Mouse (Mus musculus): ENCODE results near the gene Dazap2. TPM values are rescaled to one million over a fixed set of nuclear protein-coding genes. Genes with fewer than 3 reads are reported as not detected.
A peak's percentile ranks its signal among the peaks of the same experiment; 100 is the strongest.
"Not testable (repeated sequence)": the region's sequence is repeated elsewhere in the genome, so short reads cannot be mapped to it uniquely, and the experiment has no call there.

The Dazap2 gene
- total RNA-seq, 2 experiments from 2014 or later = 147 to 155 TPM

DNA sequence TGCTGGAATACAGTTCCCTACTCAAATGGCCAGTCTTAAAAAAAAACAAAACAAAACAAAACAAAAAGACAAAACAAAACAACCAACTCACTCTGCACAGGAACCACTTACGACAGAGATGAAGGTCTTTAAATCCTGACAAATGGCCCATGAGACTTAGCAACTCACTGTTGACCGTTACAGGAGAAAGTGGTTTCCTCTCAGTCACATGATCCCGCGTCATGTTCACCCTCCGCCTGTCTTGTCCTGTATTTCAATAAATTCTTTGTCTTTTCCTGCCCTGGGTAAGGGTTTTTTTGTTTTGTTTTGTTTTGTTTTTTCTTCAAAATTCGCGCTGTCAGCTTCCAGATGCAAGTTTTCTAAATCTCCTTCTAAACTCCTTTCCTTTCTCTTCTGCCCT is 3.2 kb upstream of the Dazap2 start:
- no peak for DNase-seq

DNA sequence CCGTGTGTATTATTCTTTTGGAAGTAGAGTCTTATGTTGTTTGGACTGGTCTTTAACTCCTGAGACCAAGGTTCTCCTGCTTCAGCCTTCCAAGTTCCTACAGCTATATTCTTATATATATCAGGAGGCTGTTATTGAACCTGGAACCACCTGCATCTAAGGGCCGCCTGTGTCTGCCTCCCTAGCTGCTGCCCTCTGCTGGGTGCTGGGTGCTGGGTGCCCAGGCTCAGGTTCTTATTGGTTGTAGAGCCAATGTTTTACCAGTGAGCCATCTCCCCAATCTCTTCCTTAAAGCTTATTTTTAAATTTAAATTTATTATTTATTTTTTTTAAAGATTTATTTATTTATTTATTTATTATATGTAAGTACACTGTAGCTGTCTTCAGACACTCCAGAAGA is 2.7 kb upstream of the Dazap2 start:
- DNase-seq = no peak

DNA sequence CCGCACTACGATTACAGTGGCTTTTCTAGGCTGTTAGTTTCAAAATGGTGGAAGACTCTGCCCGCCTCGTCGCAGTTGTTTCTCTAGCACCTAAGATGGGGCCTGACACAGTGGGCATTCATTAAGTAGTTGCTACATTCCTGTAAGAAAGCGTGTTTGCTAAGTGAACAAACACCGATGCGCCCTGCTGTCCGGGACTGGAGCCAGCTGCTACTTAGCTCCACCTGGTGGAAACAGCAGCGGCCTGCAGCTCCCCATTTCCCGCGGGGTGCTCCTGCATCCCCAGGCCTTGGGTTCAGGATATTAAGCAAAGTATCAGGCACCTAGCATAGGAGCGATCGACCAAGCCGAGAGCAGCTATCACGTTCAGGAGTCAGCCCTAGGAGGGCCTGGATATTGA is 1.6 kb upstream of the Dazap2 start:
- DNase-seq = peak; percentile 89

DNA sequence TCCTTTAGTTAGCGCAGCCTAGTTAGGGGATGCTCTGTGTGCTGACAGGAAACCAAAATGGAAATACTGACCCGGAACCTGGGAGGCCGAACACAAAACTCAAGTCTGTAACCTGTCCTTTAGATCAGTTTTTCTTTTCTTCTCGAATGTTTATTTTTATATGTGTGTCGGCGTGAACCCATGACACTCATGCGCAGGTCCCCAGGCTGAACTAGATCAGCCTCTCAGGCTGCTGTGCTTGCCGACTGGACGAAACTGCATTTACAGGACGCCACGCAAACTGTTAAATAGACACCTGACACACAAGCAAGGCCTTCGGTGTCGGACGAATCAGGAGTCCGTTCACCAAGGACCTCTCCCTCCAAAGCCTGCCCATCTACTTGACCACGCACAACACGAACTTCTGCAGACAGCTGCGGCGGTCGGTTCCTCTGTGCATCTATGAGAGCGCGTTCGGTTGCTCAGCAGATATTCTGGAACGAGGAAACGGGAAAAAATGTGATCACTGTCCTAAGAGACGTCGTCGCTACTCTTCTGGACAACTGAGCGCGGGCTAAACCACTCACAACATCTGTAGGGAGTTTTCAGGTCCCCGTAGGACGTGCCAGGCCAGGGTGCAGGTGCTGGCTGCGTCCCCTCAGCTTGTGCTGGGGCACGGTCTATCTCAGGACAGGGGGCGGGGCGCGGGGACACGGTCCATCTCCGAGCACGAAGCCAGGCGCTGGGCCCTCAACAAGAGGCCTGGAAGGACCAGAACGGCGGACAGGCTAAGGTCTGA is 742 bp upstream of the Dazap2 start:
- no peak for DNase-seq

DNA sequence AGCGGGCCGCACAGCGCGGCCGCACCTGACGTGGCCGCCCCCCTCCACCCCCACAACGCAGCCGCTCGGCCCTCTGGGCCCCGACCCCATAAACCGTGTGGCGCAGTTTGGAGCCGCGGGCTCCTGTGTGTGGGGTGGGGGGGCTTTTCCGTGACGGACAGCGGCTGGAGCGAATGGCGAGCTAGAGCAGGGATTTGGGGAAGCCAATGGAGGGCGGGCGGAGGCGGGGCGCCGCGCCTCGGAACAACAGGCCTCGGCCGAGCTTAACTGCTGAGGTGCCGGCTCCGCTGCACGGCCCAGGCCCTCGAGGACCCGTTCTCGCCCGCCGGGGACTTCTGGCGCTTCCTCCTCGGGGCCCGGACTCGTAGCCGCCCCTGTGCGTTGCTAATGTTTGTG is 674 bp downstream of the Dazap2 start:
- peak; percentile 96 for DNase-seq

DNA sequence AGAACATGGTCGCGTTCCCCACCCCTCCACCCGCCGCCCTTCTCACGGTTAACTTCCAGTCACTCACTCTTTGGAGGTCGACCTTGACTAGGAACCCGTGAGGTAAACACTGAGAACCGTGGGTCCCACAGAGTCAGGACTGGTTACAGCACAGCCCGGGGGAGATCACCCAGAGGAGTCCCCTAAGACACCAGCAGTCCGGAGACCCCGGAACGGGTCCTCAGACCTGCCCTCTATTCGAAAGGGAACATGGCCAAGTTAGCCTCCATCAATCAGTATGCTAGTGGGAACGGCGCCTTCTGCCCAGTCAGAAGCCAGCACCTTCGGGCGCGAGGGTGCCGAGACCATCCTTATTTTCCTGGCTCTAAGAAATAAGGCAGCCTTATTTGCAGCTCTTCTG is 1.1 kb downstream of the Dazap2 start:
- no peak for DNase-seq

DNA sequence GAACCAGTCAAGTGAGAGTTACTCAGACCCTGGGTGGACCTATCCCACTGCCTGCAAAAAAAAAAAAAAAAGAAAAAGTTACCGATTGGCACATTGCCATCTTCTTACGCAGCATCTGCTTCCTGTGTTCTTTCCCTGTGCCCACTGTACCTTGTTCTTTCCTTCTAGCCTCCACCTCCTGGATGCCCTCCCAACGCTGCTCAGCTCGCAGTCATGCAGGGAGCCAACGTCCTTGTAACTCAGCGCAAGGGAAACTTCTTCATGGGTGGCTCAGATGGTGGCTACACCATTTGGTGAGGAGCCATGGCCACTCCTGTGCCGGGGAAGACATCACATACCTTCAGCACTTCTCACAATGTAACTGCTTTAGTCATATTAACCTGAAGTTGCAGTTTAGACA is 4.1 kb downstream of the Dazap2 start:
- no peak for DNase-seq

DNA sequence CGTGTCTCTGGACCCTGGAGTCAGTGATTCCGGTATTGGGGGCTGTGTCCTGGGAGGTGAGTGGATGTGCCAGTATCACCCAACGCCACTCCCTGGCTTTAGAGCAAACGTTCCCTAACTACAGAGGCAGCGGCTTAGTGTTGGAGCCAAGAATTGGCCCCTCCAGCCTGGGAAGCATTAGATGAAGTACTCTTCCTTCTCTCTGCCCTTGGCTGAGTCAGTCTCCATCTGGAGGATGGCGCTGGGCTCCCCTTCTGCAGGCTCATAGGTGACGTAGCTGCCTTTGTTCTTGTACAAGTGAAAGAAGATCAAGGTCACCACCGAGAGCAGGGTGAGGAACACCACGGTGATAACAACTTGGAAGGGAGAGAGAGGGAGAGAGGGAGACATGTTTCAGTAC is 6.5 kb downstream of the Dazap2 start:
- DNase-seq = not testable (repeated sequence)

DNA sequence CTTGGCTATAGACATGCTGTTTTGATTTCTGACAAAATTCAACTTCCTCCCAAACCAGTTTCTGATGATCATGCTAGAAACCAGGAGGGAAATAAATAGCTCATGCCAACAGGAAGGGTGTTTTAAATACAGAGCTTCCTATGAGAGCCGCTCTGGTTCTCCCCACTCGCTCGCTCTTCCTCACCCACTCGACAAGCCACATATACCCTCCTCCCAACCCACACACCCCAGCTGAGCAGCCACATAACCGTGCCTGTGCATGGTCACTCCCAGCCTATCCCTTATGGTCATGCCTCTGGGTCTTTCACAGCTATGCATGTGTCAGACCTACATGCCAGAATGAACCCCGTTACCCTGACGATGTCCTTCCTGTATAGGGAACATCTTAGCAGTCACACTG is 7.0 kb downstream of the Dazap2 start:
- DNase-seq = no peak

DNA sequence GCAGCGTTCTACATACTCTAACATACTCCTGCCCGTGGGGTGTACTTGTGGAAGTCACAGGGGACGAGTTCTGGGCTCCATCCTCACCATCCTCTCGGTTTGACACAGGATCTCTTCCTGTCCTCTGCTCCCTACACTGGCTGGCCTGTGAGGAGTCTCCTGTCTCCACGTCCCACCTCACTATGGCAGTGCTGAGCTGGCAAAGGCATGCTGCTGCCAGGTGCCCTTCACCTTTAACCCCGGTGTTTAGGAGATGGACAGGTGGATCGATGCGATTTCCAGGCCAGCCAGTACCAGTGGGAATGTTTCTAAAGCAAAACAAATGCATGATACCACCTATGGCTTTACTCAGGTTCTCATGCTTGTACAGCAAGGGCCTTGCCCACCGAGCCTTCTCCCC is 8.6 kb downstream of the Dazap2 start:
- DNase-seq = no peak

DNA sequence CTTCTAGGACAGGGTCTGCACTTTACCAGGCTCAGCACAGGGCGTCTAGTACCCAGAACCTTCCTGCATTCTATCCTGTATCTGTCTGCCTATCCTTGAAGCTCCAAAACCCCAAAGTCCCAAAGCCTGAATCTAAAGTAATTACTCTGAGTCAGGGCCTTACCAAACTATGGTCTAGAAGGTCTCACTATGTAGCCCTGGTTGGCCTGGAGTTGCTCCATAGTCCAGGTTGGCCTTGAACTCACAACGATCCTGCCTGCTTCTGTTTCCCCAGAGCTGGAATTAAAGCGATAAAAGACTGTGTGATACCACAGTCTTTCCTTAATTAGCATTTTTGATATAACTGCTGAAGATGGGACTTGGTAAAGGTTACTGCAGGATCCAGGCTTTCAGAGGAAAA is 9.3 kb downstream of the Dazap2 start:
- no peak for DNase-seq

DNA sequence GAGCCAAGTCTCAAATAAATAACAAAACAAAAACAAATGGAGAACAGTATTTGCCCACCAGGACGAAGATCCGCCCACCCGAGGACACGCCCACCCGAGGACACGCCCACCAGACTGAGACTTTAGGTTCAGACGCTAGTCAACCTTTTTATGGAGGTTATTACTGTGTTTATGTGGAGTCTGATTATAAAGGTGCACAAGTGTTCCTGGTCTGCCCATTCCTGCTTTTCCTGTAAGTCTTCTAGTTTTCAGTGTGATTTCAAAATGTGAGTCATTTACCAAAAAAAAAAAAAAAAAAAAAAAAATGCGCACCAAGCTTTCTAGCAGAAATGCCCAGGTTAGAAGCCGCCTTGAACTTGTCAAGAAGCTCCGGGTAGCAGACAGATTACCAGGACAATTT is 12.1 kb downstream of the Dazap2 start:
- no peak for DNase-seq

DNA sequence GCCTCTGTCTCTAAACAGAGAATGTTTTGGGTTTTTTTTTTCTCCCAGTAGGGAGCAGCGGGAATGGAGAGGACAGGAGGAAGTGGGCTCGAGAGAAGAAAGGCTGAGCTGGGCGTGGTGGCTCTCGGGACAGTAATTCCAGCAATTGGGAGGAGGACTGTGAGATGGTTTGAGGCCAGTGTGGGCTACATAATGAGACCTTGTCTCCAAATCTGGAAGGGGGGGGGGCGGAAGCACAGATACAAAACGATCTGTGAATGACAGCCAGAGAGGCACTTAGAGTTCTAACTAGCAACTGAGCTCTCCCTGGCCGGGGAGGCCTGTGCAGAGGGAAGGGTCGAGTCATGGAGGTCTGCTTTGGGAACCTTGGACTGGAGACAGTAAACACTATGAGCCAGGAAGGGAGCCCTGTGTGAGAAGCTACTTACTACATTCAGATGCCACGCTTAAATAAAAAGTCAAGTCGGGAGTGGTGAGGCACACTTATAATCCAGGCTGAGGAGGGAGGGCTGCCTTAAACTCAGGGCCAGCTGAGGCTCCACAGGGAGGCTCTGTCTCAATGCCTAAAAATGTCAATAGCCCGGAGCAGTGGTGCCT is 12.7 kb downstream of the Dazap2 start:
- no peak for DNase-seq

DNA sequence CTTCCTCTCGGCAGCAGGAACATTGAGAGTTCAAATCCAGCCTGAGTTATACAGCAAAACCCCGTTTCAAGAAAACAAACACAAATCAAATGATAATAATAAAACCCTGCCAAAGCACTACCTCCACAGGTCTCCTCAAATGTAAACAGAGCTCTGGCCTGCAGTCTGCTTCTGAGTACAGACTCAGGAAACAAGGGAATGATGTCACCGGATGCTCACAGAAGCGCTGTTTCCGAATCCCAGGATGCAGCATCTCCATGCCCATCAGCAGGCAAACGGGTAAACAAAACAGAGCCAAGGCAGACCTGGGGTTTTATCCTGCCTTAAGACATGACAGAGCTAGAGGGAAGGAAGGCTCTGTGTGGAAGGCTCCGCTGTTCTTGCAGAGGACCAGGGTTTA is 13.6 kb downstream of the Dazap2 start:
- no peak for DNase-seq

DNA sequence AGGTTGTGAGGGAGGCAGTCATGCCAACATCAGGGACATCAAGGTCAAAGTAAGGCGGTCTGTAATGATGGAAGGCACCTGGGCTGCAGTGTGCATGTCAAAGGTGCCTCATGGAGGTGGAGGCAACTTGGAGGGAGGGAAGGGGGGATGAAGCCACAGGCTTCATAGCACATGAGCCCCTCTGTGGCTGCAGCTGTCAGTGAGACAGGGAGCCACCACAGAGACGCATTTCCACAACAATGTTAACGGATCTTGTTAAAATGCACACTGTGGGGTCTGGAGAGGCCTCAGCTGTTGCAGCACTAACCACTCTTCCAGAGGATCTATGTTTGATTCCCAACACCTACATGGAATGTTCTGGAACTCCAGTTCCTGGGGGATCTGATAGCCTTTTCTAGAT is 15.0 kb downstream of the Dazap2 start:
- DNase-seq = no peak

DNA sequence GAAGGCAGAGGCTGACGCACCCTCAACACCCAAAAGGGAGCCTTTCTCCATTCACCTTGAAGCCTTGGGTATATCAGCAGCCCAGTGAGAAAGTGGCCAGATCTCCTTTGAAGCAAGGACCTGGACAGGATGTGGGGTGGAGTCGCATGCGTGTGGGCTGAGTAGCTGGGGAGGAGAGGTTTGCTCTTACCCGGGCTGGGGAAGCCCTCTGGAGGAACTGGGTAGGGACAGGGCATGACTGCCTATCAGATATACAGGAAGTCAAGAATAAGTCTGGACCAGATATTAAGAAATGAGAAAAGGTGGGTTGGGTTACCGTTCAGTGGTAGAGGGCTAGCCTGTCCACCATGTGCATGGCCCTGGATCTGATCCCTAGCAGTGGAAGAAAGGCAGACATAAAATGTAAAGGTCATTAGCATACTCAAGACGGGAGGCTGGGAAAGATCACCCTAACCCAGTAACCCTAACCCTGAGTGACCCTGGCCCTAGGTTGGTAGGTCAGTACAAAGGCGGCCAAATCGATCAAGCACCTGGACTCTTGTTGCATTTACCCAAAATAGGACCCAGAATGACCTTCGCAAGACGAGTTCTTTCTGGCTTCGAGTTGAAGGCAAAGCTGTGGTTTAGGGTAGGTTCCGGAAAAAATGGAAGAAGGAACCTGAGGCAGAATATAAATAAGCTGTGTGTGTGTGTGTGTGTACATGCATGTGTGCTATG is 16.5 kb downstream of the Dazap2 start:
- no peak for DNase-seq

DNA sequence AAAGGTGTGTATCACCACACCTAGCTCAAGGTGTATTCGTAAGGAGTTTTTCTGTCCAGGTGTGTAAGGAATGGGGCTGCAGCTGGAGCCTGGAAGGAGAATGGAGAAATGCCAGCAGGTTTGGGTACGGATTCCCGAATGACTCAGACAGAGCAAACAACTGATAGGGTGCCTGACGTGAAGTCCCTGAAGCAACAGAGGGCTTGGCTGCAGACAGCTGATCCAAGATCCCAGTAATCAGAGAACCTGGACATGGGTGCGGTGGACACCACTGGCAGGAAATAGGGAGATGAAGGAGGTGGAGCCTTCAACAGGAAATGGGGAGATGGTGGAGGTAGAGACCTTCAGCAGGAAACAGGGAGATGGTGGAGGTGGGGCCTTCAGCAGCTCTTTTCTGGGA is 17.2 kb downstream of the Dazap2 start:
- DNase-seq = no peak

DNA sequence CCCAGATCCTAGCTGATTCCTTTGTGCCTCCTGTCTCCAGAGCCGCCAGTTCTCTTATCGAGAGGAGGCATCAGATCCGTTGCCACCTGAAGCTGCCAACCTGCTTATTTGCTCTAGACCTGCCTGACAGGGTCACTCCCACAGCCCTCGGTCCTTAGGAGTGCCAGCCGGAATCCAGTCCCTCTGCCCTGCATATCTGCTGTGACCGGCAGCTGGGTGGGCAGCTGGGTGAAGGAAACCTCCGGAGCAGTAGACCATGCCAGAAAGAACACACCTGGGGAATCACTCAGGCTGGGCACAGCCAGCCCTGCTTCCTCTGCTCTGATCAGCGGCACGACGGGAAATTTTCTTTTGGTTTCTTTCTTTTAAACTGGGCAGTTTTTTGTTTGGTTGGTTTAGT is 18.2 kb downstream of the Dazap2 start:
- no peak for DNase-seq

DNA sequence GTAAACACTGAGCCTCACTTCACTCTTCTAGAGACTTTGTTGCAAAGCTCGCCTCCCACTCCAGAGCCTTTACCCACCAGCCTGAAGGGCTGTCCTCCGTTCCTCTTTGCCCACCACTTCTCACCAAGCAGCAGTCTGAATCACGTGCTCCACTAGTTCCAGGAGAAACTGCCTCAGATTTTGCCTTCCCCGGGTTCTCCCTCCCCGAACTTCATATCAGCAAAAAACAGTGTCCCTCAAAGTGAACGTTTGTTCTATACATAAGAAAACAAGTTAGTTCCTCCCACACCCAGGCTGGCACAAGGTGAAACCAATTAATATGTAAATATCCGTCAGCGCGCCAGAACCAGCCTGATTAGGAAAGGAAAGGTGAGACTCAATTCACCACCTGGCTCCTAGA is 20.1 kb downstream of the Dazap2 start:
- DNase-seq = no peak

DNA sequence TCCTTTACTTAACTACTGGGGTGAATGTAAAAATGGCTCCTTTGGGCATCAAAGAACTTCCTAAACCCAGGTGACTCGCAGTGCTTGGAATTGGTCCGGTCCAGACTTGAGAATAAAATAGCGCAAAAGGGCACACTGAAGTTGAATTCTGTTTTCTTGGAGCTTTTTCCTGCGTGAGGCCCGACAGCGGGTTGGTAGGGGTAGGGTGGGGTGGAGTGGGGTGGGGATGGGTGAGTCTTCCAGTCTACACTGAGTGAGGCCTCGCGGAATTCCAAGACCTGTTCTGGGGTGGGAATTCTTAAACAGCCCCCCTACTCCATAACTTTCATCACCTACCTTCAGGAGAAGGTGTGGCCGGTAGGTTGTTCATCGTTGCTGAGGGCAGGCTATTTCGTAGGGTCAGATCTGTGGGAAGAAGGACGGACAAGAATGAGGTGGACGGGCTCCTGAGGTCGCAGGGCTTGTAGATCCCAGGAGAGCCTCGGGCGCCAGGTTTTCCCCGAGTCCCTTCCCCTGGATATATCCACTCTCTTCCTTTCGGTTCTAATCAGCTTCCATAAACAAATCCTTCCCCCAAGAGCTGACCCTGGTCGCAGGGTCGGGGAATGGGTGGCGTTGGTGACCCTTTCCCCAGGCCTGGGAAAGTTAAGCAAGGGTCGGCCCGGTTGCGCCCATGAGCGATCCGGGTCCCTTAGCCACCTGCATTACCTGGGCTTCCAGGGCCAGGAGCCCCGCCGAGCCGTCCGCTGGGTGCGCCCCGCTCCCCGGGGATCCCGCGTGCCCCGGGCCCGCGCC is 20.9 kb downstream of the Dazap2 start:
- DNase-seq = no peak

DNA sequence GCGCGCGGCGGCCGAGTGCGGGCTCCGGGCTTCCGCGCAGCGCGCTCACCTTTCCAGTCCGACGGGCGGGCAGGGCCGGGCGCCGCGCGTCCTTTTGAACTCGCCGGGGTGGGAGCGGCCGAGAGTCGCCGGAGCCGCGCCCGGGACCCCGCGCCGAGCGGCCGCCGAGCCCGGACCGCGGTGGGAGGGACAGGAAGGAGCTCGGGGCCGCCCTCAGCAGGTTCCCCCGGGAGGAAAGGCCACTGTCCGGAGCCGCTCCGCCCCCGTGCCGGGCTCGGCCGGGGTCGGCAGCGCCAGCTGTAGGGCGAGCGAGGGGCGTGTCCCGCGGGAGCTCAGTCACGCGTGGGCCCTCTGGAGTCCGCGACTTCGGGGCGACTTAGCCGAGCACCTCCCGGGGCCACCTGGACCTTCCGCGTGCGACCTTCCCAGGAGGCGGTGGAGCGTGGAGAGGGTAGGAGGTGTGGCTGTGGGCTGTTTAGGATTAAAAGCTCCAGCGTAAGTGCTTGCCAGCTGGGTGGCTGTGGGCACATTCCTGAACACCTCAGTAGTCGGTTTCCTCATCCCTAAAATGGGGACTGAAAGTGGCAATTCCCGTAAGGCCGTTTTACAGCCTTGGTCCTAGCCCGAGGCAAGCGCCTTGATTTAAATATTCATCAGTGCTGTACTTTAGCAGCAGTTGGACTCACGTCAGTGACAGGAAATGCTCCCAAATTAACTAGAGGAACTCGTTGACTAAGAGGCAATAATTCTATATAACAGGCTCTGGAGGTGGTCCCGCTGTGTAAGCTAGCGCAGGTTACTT is 21.8 kb downstream of the Dazap2 start, which contains the start of gene Smagp:
Smagp (minus strand) TSS at position 241 of the 802 bp plus-strand sequence.
- DNase-seq = peak; percentile 71

DNA sequence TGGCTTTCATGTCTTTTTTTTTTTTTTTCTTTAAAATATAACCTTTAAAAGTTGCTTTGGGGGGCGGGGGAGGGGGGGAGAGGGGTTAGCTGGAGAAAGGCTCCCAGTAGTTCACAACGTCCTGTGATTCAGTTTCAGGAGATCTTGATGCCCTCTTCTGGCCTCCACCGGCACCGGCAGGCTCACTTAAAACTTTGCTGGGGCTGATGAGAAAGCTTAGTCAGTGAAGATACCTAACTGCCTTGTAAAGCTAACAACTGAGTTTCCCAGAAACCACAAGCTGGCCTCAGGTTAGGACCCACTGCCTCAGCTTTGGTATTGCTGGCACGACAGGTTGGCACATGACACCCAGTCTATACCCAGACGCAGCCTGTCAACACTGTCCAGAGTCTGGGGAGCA is 22.5 kb downstream of the Dazap2 start:
- DNase-seq = peak; percentile 59
